Mouse (Mus musculus): ENCODE results near the gene Ppp2r3a.

DNA sequence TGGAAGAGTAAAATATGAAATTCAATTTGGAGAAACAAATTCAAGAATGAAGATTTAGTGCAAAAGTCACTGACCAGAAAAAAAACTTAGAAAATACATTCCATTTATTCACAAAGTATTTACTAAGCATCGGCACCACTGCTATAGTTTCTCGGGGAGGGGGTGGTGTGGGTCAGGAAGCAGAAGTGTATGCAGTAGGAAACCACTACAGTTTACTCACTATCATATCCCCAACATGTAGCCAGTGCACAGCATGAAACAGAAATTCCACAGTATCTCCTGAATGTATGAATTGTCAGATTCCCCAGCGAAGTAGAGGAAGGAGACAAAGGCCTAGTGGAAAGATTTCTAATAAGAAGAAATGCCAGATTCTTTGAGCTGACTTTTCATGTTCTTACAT lies 11.4 kb downstream of the Ppp2r3a start:
- TF ChIP-seq TAL1 (IDR thresholded peaks at IDR 0.05; ENCODE audit: low read length), result no peak
- no peak for TF ChIP-seq GATA1 (IDR thresholded peaks at IDR 0.05; ENCODE audit: low read length)
